Mouse (Mus musculus) neural tube, embryonic 13.5 days (tissue): ENCODE data around the gene Ccdc184. TPM values are rescaled to one million over a fixed set of nuclear protein-coding genes. Genes with fewer than 3 reads are reported as not detected.

ENCODE experiments used
- ATAC-seq: fragments of 200-750 bp; cut with Nextera tagmentation; 2 replicates; pipeline ENCODE4 v1.8.0; 2017; ENCODE audit warnings: low read depth, mild to moderate bottlenecking, moderate TSS enrichment, moderate library complexity
- H3K27ac ChIP-seq: fragments of 300-500 bp; sonication (generic); replicated peaks from 2 replicates; pipeline ENCODE4 v1.5.1; 2015; ENCODE audit warnings: moderate library complexity, mild to moderate bottlenecking, inconsistent platforms
- H3K27me3 ChIP-seq: fragments of 300-500 bp; sonication (generic); 2 replicates; pipeline ENCODE4 v1.6.1; 2015; ENCODE audit warnings: mild to moderate bottlenecking, inconsistent platforms
- H3K36me3 ChIP-seq: fragments of 300-500 bp; sonication (generic); 2 replicates; pipeline ENCODE4 v1.6.1; 2015; ENCODE audit warnings: mild to moderate bottlenecking, inconsistent platforms
- H3K4me1 ChIP-seq: fragments of 300-500 bp; sonication (generic); replicated peaks from 2 replicates; pipeline ENCODE4 v1.6.1; 2015; ENCODE audit warnings: inconsistent platforms
- H3K4me2 ChIP-seq: fragments of 300-500 bp; sonication (generic); 2 replicates; pipeline ENCODE4 v1.6.1; 2015; ENCODE audit warnings: inconsistent platforms, mild to moderate bottlenecking, moderate library complexity
- H3K4me3 ChIP-seq: fragments of 300-500 bp; sonication (generic); 2 replicates; pipeline ENCODE4 v1.5.1; 2015; ENCODE audit warnings: mild to moderate bottlenecking, inconsistent platforms
- H3K9ac ChIP-seq: fragments of 300-500 bp; sonication (generic); 2 replicates; pipeline ENCODE4 v1.6.1; 2015; ENCODE audit warnings: moderate library complexity, mild to moderate bottlenecking, inconsistent platforms
- H3K9me3 ChIP-seq: fragments of 300-500 bp; sonication (generic); 2 replicates; pipeline ENCODE4 v1.6.1; 2016; ENCODE audit warnings: inconsistent platforms
- WGBS: fragments of 180-500 bp; shearing (Covaris S2); methylation state at CpG from one replicate; pipeline ENCODE4 v1.1.7; 2015; 5-methylcytosine and 5-hydroxymethylcytosine counted together
- polyA plus RNA-seq: library from polyadenylated mRNA; unstranded; fragments of >200 nt; fragmentation: Nextera tagmentation; extraction: Ambion mirVana; gene quantifications from 2 replicates; pipeline ENCODE4 v1.2.1, GENCODE M21; 2015

Ccdc184 gene
- polyA plus RNA-seq, 1 experiment from 2014 or later: 50.4 TPM

GRCm38 (mm10) chr15:98157253-98157652 is 9.7 kb upstream of the Ccdc184 start:
- WGBS: 66% methylated on average over 1 of the region's 1 CpGs
- H3K27ac ChIP-seq: no peak overlapping the region
- H3K9me3 ChIP-seq: no peaks in the 10 kb centered on the region
- H3K4me2 ChIP-seq: no peak overlapping the region
- no peaks in the 10 kb centered on the region for H3K36me3 ChIP-seq
- no peaks in the 10 kb centered on the region for H3K27me3 ChIP-seq
- H3K4me3 ChIP-seq: no peak overlapping the region
- no peak for ATAC-seq
- no peak overlapping the region for H3K9ac ChIP-seq
- H3K4me1 ChIP-seq: no peaks in the 10 kb centered on the region

- H3K9me3 ChIP-seq: no peaks in the 10 kb centered on the region
- 60% methylated on average over 19 of the region's 19 CpGs for WGBS
- peaks cover 13% of the 10 kb centered on the region for H3K27me3 ChIP-seq
- no peak for ATAC-seq
- no peaks in the 10 kb centered on the region for H3K36me3 ChIP-seq
- H3K4me3 ChIP-seq: no peak overlapping the region
- H3K4me2 ChIP-seq: no peak overlapping the region
- no peaks in the 10 kb centered on the region for H3K4me1 ChIP-seq
- no peak overlapping the region for H3K9ac ChIP-seq
- no peak overlapping the region for H3K27ac ChIP-seq
These were observed 5.7 kb upstream of the Ccdc184 start for GRCm38 (mm10) chr15:98161026-98161805.

- WGBS: 61% methylated on average over 4 of the region's 4 CpGs
- Histone ChIP-seq H3K27ac (no peak overlapping the region), H3K27me3 (peaks cover 13% of the 10 kb centered on the region), H3K4me2 (no peak overlapping the region), H3K9me3 (no peaks in the 10 kb centered on the region), H3K9ac (no peak overlapping the region), H3K4me3 (no peak overlapping the region), H3K36me3 (no peaks in the 10 kb centered on the region), H3K4me1 (peaks cover 7% of the 10 kb centered on the region)
- ATAC-seq: no peak
These were observed 4.4 kb upstream of the Ccdc184 start for GRCm38 (mm10) chr15:98162561-98162960.

GRCm38 (mm10) chr15:98165525-98165924 is 1.4 kb upstream of the Ccdc184 start, which contains the start of gene Asb8:
Asb8 (minus strand) TSS chr15:98165625.
- peak within 1 kb of the TSS; percentile 76 for H3K4me2 ChIP-seq
- no peaks in the 10 kb centered on the region for H3K36me3 ChIP-seq
- H3K27me3 ChIP-seq: peaks cover 38% of the 10 kb centered on the region
- peaks cover 33% of the 10 kb centered on the region for H3K4me1 ChIP-seq
- no peak for ATAC-seq
- no peaks in the 10 kb centered on the region for H3K9me3 ChIP-seq
- WGBS: 88% methylated on average over 5 of the region's 5 CpGs
- H3K27ac ChIP-seq: no peak within 1 kb of the TSS
- no peak within 1 kb of the TSS for H3K4me3 ChIP-seq
- H3K9ac ChIP-seq: peak within 1 kb of the TSS; percentile 73

- H3K4me1 ChIP-seq: peaks cover 51% of the 10 kb centered on the region
- H3K9ac ChIP-seq: peak overlapping the region; percentile 73
- under 1% methylated on average over 69 of the region's 69 CpGs for WGBS
These were observed 975 bp downstream of the Ccdc184 start for GRCm38 (mm10) chr15:98167645-98168621.

GRCm38 (mm10) chr15:98168622-98169004 is 1.7 kb downstream of the Ccdc184 start:
- Histone ChIP-seq H3K9me3 (no peaks in the 10 kb centered on the region), H3K36me3 (no peaks in the 10 kb centered on the region), H3K27me3 (peaks cover 60% of the 10 kb centered on the region), H3K4me2 (peak overlapping the region; percentile 76), H3K9ac (peak overlapping the region; percentile 73), H3K4me3 (peak overlapping the region; percentile 53), H3K4me1 (peaks cover 55% of the 10 kb centered on the region), H3K27ac (no peak overlapping the region)
- ATAC-seq: no peak
- 5% methylated on average over 19 of the region's 19 CpGs for WGBS

More at GRCm38 (mm10) chr15:98167645-98168621, 975 bp downstream of the Ccdc184 start:
- peak; percentile 95 for ATAC-seq
- Histone ChIP-seq H3K36me3 (no peaks in the 10 kb centered on the region), H3K4me3 (peak overlapping the region; percentile 53), H3K9me3 (no peaks in the 10 kb centered on the region), H3K27ac (peak overlapping the region; percentile 95), H3K27me3 (peaks cover 59% of the 10 kb centered on the region), H3K4me2 (peak overlapping the region; percentile 76)

GRCm38 (mm10) chr15:98170365-98170764 is 3.4 kb downstream of the Ccdc184 start:
- H3K27me3 ChIP-seq: peaks cover 58% of the 10 kb centered on the region
- peak overlapping the region; percentile 53 for H3K4me3 ChIP-seq
- H3K9ac ChIP-seq: peak overlapping the region; percentile 73
- ATAC-seq: no peak
- no peak overlapping the region for H3K27ac ChIP-seq
- 32% methylated on average over 7 of the region's 7 CpGs for WGBS
- H3K36me3 ChIP-seq: no peaks in the 10 kb centered on the region
- H3K4me2 ChIP-seq: peak overlapping the region; percentile 76
- no peaks in the 10 kb centered on the region for H3K9me3 ChIP-seq
- peaks cover 63% of the 10 kb centered on the region for H3K4me1 ChIP-seq

GRCm38 (mm10) chr15:98170917-98171316 is 4.0 kb downstream of the Ccdc184 start:
- H3K27me3 ChIP-seq: peaks cover 58% of the 10 kb centered on the region
- no peak for ATAC-seq
- peak overlapping the region; percentile 76 for H3K4me2 ChIP-seq
- 83% methylated on average over 9 of the region's 9 CpGs for WGBS
- no peaks in the 10 kb centered on the region for H3K36me3 ChIP-seq
- peaks cover 63% of the 10 kb centered on the region for H3K4me1 ChIP-seq
- no peaks in the 10 kb centered on the region for H3K9me3 ChIP-seq
- no peak overlapping the region for H3K27ac ChIP-seq
- H3K9ac ChIP-seq: peak overlapping the region; percentile 73; the same call in 1 of the 2 replicates
- peak overlapping the region; percentile 53 for H3K4me3 ChIP-seq

- Histone ChIP-seq H3K4me2 (peak overlapping the region; percentile 76), H3K27ac (no peak overlapping the region), H3K9me3 (no peaks in the 10 kb centered on the region), H3K27me3 (peaks cover 67% of the 10 kb centered on the region), H3K4me1 (peaks cover 56% of the 10 kb centered on the region), H3K4me3 (no peak overlapping the region), H3K9ac (no peak overlapping the region), H3K36me3 (no peaks in the 10 kb centered on the region)
- WGBS: 77% methylated on average over 5 of the region's 5 CpGs
- no peak for ATAC-seq
These were observed 5.2 kb downstream of the Ccdc184 start for GRCm38 (mm10) chr15:98172113-98172512.

- 24% methylated on average over 8 of the region's 8 CpGs for WGBS
These were observed 6.9 kb downstream of the Ccdc184 start for GRCm38 (mm10) chr15:98173821-98174220.

GRCm38 (mm10) chr15:98177320-98177719 is 10.4 kb downstream of the Ccdc184 start:
- peaks cover 22% of the 10 kb centered on the region for H3K4me1 ChIP-seq
- 64% methylated on average over 3 of the region's 3 CpGs for WGBS
- no peak for ATAC-seq

More at GRCm38 (mm10) chr15:98173821-98174220, 6.9 kb downstream of the Ccdc184 start:
- peaks cover 66% of the 10 kb centered on the region for H3K27me3 ChIP-seq
- no peak overlapping the region for H3K4me3 ChIP-seq
- H3K27ac ChIP-seq: no peak overlapping the region
- no peaks in the 10 kb centered on the region for H3K36me3 ChIP-seq
- H3K4me1 ChIP-seq: peaks cover 47% of the 10 kb centered on the region
- H3K9me3 ChIP-seq: no peaks in the 10 kb centered on the region
- ATAC-seq: peak; percentile 47; the same call in 1 of the 2 replicates
- 0 out of 2 replicates have a peak overlapping the region, but pooled peaks have one; percentile 15 for H3K4me2 ChIP-seq
- H3K9ac ChIP-seq: no peak overlapping the region

More at GRCm38 (mm10) chr15:98177320-98177719, 10.4 kb downstream of the Ccdc184 start:
- no peak overlapping the region for H3K4me2 ChIP-seq
- no peaks in the 10 kb centered on the region for H3K36me3 ChIP-seq
- no peak overlapping the region for H3K9ac ChIP-seq
- peaks cover 44% of the 10 kb centered on the region for H3K27me3 ChIP-seq
- H3K27ac ChIP-seq: no peak overlapping the region
- H3K9me3 ChIP-seq: no peaks in the 10 kb centered on the region
- H3K4me3 ChIP-seq: no peak overlapping the region
